Mouse (Mus musculus): ENCODE results near the gene Tmbim1. TPM values are rescaled to one million over a fixed set of nuclear protein-coding genes. Genes with fewer than 3 reads are reported as not detected.
"Not testable (repeated sequence)": the region's sequence is repeated elsewhere in the genome, so short reads cannot be mapped to it uniquely, and the experiment has no call there.

Gene Tmbim1
- polyA plus RNA-seq, 1 experiment from 2014 or later = 22.9 TPM

GRCm38 (mm10) chr1:74340992-74341391, 35.6 kb upstream of the Tmbim1 start:
- H3K9ac ChIP-seq (ENCODE audit: low read depth, low read length); ATAC-seq (replicated peaks; ENCODE audit: low FRiP score); H3K4me3 ChIP-seq (ENCODE audit: low read depth, low read length); DNase-seq (ENCODE audit: low spot score); H3K9me3 ChIP-seq (ENCODE audit: control insufficient read depth, low read length); H3K4me2 ChIP-seq; H3K27ac ChIP-seq (ENCODE audit: low read depth, low read length); H3K4me1 ChIP-seq (replicated peaks; ENCODE audit: control insufficient read depth, insufficient read depth, low read length); H3K27me3 ChIP-seq (replicated peaks; ENCODE audit: control insufficient read depth, insufficient read depth, low read length); H3K36me3 ChIP-seq (ENCODE audit: control insufficient read depth, insufficient read depth, low read length): not testable (repeated sequence)
- WGBS = 92% methylated on average over 4 of the region's 4 CpGs

- 90% methylated on average over 6 of the region's 6 CpGs for WGBS
- H3K9me3 ChIP-seq (ENCODE audit: control insufficient read depth, low read length) = no peaks in the 10 kb centered on the region
- H3K4me2 ChIP-seq = no peak overlapping the region
- no peaks in the 10 kb centered on the region for H3K27me3 ChIP-seq (replicated peaks; ENCODE audit: control insufficient read depth, insufficient read depth, low read length)
- ATAC-seq (replicated peaks; ENCODE audit: low FRiP score) (no peak), DNase-seq (ENCODE audit: low spot score) (no peak)
- H3K36me3 ChIP-seq (ENCODE audit: control insufficient read depth, insufficient read depth, low read length) = no peaks in the 10 kb centered on the region
- H3K9ac ChIP-seq (ENCODE audit: low read depth, low read length) = no peak overlapping the region
- no peaks in the 10 kb centered on the region; the same call in 1 of the 2 replicates for H3K4me1 ChIP-seq (replicated peaks; ENCODE audit: control insufficient read depth, insufficient read depth, low read length)
- no peak overlapping the region for H3K27ac ChIP-seq (ENCODE audit: low read depth, low read length)
- H3K4me3 ChIP-seq (ENCODE audit: low read depth, low read length) = no peak overlapping the region
These were observed 34.9 kb upstream of the Tmbim1 start for GRCm38 (mm10) chr1:74340361-74340764.

GRCm38 (mm10) chr1:74339917-74340316, 34.5 kb upstream of the Tmbim1 start:
- Histone ChIP-seq H3K4me1 (replicated peaks; ENCODE audit: control insufficient read depth, insufficient read depth, low read length) (no peaks in the 10 kb centered on the region; the same call in 1 of the 2 replicates), H3K36me3 (ENCODE audit: control insufficient read depth, insufficient read depth, low read length) (no peaks in the 10 kb centered on the region), H3K27me3 (replicated peaks; ENCODE audit: control insufficient read depth, insufficient read depth, low read length) (no peaks in the 10 kb centered on the region), H3K4me3 (ENCODE audit: low read depth, low read length) (no peak overlapping the region), H3K9ac (ENCODE audit: low read depth, low read length) (no peak overlapping the region), H3K9me3 (ENCODE audit: control insufficient read depth, low read length) (no peaks in the 10 kb centered on the region), H3K4me2 (no peak overlapping the region), H3K27ac (ENCODE audit: low read depth, low read length) (no peak overlapping the region)
- no peak for ATAC-seq (replicated peaks; ENCODE audit: low FRiP score)
- 79% methylated on average over 9 of the region's 9 CpGs for WGBS
- no peak for DNase-seq (ENCODE audit: low spot score)

GRCm38 (mm10) chr1:74338626-74339025, 33.2 kb upstream of the Tmbim1 start:
- H3K4me1 ChIP-seq (replicated peaks; ENCODE audit: control insufficient read depth, insufficient read depth, low read length) = peaks cover 4% of the 10 kb centered on the region; the same call in 1 of the 2 replicates
- no peak overlapping the region for H3K9ac ChIP-seq (ENCODE audit: low read depth, low read length)
- H3K27me3 ChIP-seq (replicated peaks; ENCODE audit: control insufficient read depth, insufficient read depth, low read length) = no peaks in the 10 kb centered on the region
- no peaks in the 10 kb centered on the region for H3K36me3 ChIP-seq (ENCODE audit: control insufficient read depth, insufficient read depth, low read length)
- ATAC-seq (replicated peaks; ENCODE audit: low FRiP score) (no peak), DNase-seq (ENCODE audit: low spot score) (no peak)
- no peak overlapping the region for H3K4me2 ChIP-seq
- no peak overlapping the region for H3K27ac ChIP-seq (ENCODE audit: low read depth, low read length)
- H3K4me3 ChIP-seq (ENCODE audit: low read depth, low read length) = no peak overlapping the region
- H3K9me3 ChIP-seq (ENCODE audit: control insufficient read depth, low read length) = no peaks in the 10 kb centered on the region
- WGBS = 69% methylated on average over 4 of the region's 4 CpGs

- WGBS = 79% methylated on average over 5 of the region's 5 CpGs
These were observed 32.6 kb upstream of the Tmbim1 start for GRCm38 (mm10) chr1:74338013-74338412.

GRCm38 (mm10) chr1:74337241-74337771, 31.9 kb upstream of the Tmbim1 start:
- WGBS = 81% methylated on average over 3 of the region's 3 CpGs
- ATAC-seq (replicated peaks; ENCODE audit: low FRiP score) = no peak
- H3K4me1 ChIP-seq (replicated peaks; ENCODE audit: control insufficient read depth, insufficient read depth, low read length) = peaks cover 12% of the 10 kb centered on the region; the same call in 1 of the 2 replicates

More at GRCm38 (mm10) chr1:74338013-74338412, 32.6 kb upstream of the Tmbim1 start:
- DNase-seq (ENCODE audit: low spot score) = no peak
- H3K9ac ChIP-seq (ENCODE audit: low read depth, low read length) = no peak overlapping the region
- no peak overlapping the region for H3K4me2 ChIP-seq
- no peaks in the 10 kb centered on the region for H3K36me3 ChIP-seq (ENCODE audit: control insufficient read depth, insufficient read depth, low read length)
- no peak overlapping the region for H3K4me3 ChIP-seq (ENCODE audit: low read depth, low read length)
- no peaks in the 10 kb centered on the region for H3K27me3 ChIP-seq (replicated peaks; ENCODE audit: control insufficient read depth, insufficient read depth, low read length)
- peaks cover 9% of the 10 kb centered on the region; the same call in 1 of the 2 replicates for H3K4me1 ChIP-seq (replicated peaks; ENCODE audit: control insufficient read depth, insufficient read depth, low read length)
- no peaks in the 10 kb centered on the region for H3K9me3 ChIP-seq (ENCODE audit: control insufficient read depth, low read length)
- ATAC-seq (replicated peaks; ENCODE audit: low FRiP score) = no peak
- no peak overlapping the region for H3K27ac ChIP-seq (ENCODE audit: low read depth, low read length)

GRCm38 (mm10) chr1:74335436-74336170, 30.2 kb upstream of the Tmbim1 start:
- Histone ChIP-seq H3K4me2 (no peak overlapping the region), H3K4me3 (ENCODE audit: low read depth, low read length) (no peak overlapping the region), H3K9ac (ENCODE audit: low read depth, low read length) (no peak overlapping the region), H3K4me1 (replicated peaks; ENCODE audit: control insufficient read depth, insufficient read depth, low read length) (peaks cover 28% of the 10 kb centered on the region), H3K27me3 (replicated peaks; ENCODE audit: control insufficient read depth, insufficient read depth, low read length) (no peaks in the 10 kb centered on the region), H3K9me3 (ENCODE audit: control insufficient read depth, low read length) (no peaks in the 10 kb centered on the region), H3K27ac (ENCODE audit: low read depth, low read length) (no peak overlapping the region), H3K36me3 (ENCODE audit: control insufficient read depth, insufficient read depth, low read length) (no peaks in the 10 kb centered on the region)
- DNase-seq (ENCODE audit: low spot score) (no peak), ATAC-seq (replicated peaks; ENCODE audit: low FRiP score) (no peak)
- WGBS = 69% methylated on average over 6 of the region's 6 CpGs

More at GRCm38 (mm10) chr1:74337241-74337771, 31.9 kb upstream of the Tmbim1 start:
- no peaks in the 10 kb centered on the region for H3K9me3 ChIP-seq (ENCODE audit: control insufficient read depth, low read length)
- no peak for DNase-seq (ENCODE audit: low spot score)
- H3K36me3 ChIP-seq (ENCODE audit: control insufficient read depth, insufficient read depth, low read length) = no peaks in the 10 kb centered on the region
- no peak overlapping the region for H3K9ac ChIP-seq (ENCODE audit: low read depth, low read length)
- H3K27ac ChIP-seq (ENCODE audit: low read depth, low read length) = no peak overlapping the region
- no peak overlapping the region for H3K4me2 ChIP-seq
- H3K27me3 ChIP-seq (replicated peaks; ENCODE audit: control insufficient read depth, insufficient read depth, low read length) = no peaks in the 10 kb centered on the region
- no peak overlapping the region for H3K4me3 ChIP-seq (ENCODE audit: low read depth, low read length)

- Histone ChIP-seq H3K9me3 (ENCODE audit: control insufficient read depth, low read length) (no peaks in the 10 kb centered on the region), H3K4me2 (no peak overlapping the region), H3K4me3 (ENCODE audit: low read depth, low read length) (no peak overlapping the region), H3K4me1 (replicated peaks; ENCODE audit: control insufficient read depth, insufficient read depth, low read length) (peaks cover 33% of the 10 kb centered on the region), H3K9ac (ENCODE audit: low read depth, low read length) (no peak overlapping the region), H3K27ac (ENCODE audit: low read depth, low read length) (no peak overlapping the region), H3K27me3 (replicated peaks; ENCODE audit: control insufficient read depth, insufficient read depth, low read length) (no peaks in the 10 kb centered on the region), H3K36me3 (ENCODE audit: control insufficient read depth, insufficient read depth, low read length) (no peaks in the 10 kb centered on the region)
- WGBS = 62% methylated on average over 4 of the region's 4 CpGs
- ATAC-seq (replicated peaks; ENCODE audit: low FRiP score) = no peak
- DNase-seq (ENCODE audit: low spot score) = no peak
These were observed 29.6 kb upstream of the Tmbim1 start for GRCm38 (mm10) chr1:74335033-74335432.

- no peak for DNase-seq (ENCODE audit: low spot score)
- Histone ChIP-seq H3K4me1 (replicated peaks; ENCODE audit: control insufficient read depth, insufficient read depth, low read length) (peaks cover 36% of the 10 kb centered on the region), H3K4me3 (ENCODE audit: low read depth, low read length) (no peak overlapping the region), H3K27ac (ENCODE audit: low read depth, low read length) (no peak overlapping the region), H3K36me3 (ENCODE audit: control insufficient read depth, insufficient read depth, low read length) (no peaks in the 10 kb centered on the region), H3K27me3 (replicated peaks; ENCODE audit: control insufficient read depth, insufficient read depth, low read length) (no peaks in the 10 kb centered on the region), H3K4me2 (no peak overlapping the region), H3K9ac (ENCODE audit: low read depth, low read length) (no peak overlapping the region), H3K9me3 (ENCODE audit: control insufficient read depth, low read length) (no peaks in the 10 kb centered on the region)
- ATAC-seq (replicated peaks; ENCODE audit: low FRiP score) = no peak
- WGBS = 77% methylated on average over 3 of the region's 3 CpGs
These were observed 29.2 kb upstream of the Tmbim1 start for GRCm38 (mm10) chr1:74334607-74335006.
